Mouse (Mus musculus): ENCODE results near the gene Pdcd4. TPM values are rescaled to one million over a fixed set of nuclear protein-coding genes. Genes with fewer than 3 reads are reported as not detected.

Gene Pdcd4
- polyA plus RNA-seq (2012; ENCODE audit: low replicate concordance) = 8.5 and 9.0 TPM in 2 replicates

GRCm38 (mm10) chr19:53892061-53892460 is at the start of gene Pdcd4:
TSS of gene Pdcd4 (plus strand) at chr19:53892231.

GRCm38 (mm10) chr19:53943802-53944785 is 52.1 kb downstream of the Pdcd4 start, which contains the start of the genes Shoc2 and Bbip1:
TSS of gene Shoc2 (plus strand) at chr19:53944306.
TSS of gene Bbip1 (minus strand) at chr19:53944627.

Other genes starting within 250 kb of the Pdcd4 start
- gene Rbm20, start 214.9 kb upstream of the Pdcd4 start, polyA plus RNA-seq (2012; ENCODE audit: low replicate concordance) = 0.14 and 2.1 TPM in 2 replicates
- 1.3 and 4.0 TPM in 2 replicates for gene Shoc2, start 52.1 kb downstream of the Pdcd4 start, polyA plus RNA-seq (2012; ENCODE audit: low replicate concordance)
- 1.7 and 5.0 TPM in 2 replicates for gene Bbip1, start 52.4 kb downstream of the Pdcd4 start, polyA plus RNA-seq (2012; ENCODE audit: low replicate concordance)
- gene Adra2a, start 151.9 kb downstream of the Pdcd4 start, polyA plus RNA-seq (2012; ENCODE audit: low replicate concordance) = 0.24 and 0.32 TPM in 2 replicates